Mouse (Mus musculus) bone marrow macrophage, adult 2 months (primary cell): Measurements from ENCODE around the gene Mapk8ip3.

Experiments used
- CTCF ChIP-seq: IDR thresholded peaks from 2 replicates; pipeline ENCODE4 v1.5.1; 2012; ENCODE audit warnings: low read depth, mild to moderate bottlenecking, low read length, moderate library complexity
- POLR2A ChIP-seq: IDR thresholded peaks from 2 replicates; pipeline ENCODE4 v1.6.1; 2012; ENCODE audit warnings: mild to moderate bottlenecking, low read depth, low read length, borderline replicate concordance

GRCm38 (mm10) chr17:24877336-24878116, 59.3 kb downstream of the Mapk8ip3 start:
- TF ChIP-seq CTCF (no peak), POLR2A (no peak)
